Mouse (Mus musculus): Measurements from ENCODE around the gene Rplp2.

Rplp2 gene

GRCm38 (mm10) chr7:141466607-141467148, 19.5 kb downstream of the Rplp2 start:
- DNase-seq (ENCODE audit: extremely low read depth, low read depth): no peak

- DNase-seq (ENCODE audit: extremely low read depth, low read depth): no peak
These were observed 20.3 kb downstream of the Rplp2 start, which contains the start of gene Cd151 for GRCm38 (mm10) chr7:141467230-141468030. Cd151 (plus strand) TSS chr7:141467392.

- no peak for DNase-seq (ENCODE audit: extremely low read depth, low read depth)
These were observed 21.0 kb downstream of the Rplp2 start for GRCm38 (mm10) chr7:141468164-141468521.

- DNase-seq (ENCODE audit: extremely low read depth, low read depth): peak; percentile 90
These were observed 21.5 kb downstream of the Rplp2 start for GRCm38 (mm10) chr7:141468522-141469211.

GRCm38 (mm10) chr7:141469352-141469751, 22.2 kb downstream of the Rplp2 start:
- no peak for DNase-seq (ENCODE audit: extremely low read depth, low read depth)

GRCm38 (mm10) chr7:141469901-141470636, 22.9 kb downstream of the Rplp2 start:
- no peak for DNase-seq (ENCODE audit: extremely low read depth, low read depth)

GRCm38 (mm10) chr7:141470637-141470944, 23.4 kb downstream of the Rplp2 start:
- no peak for DNase-seq (ENCODE audit: extremely low read depth, low read depth)

GRCm38 (mm10) chr7:141471236-141471635, 24.1 kb downstream of the Rplp2 start:
- no peak for DNase-seq (ENCODE audit: extremely low read depth, low read depth)

GRCm38 (mm10) chr7:141472226-141472625, 25.1 kb downstream of the Rplp2 start:
- DNase-seq (ENCODE audit: extremely low read depth, low read depth): no peak

- DNase-seq (ENCODE audit: extremely low read depth, low read depth): no peak
These were observed 25.6 kb downstream of the Rplp2 start for GRCm38 (mm10) chr7:141472763-141473162.

GRCm38 (mm10) chr7:141474160-141474559, 27.0 kb downstream of the Rplp2 start:
- no peak for DNase-seq (ENCODE audit: extremely low read depth, low read depth)

GRCm38 (mm10) chr7:141475011-141475804, 28.0 kb downstream of the Rplp2 start, which contains the start of the genes Polr2l and Tspan4:
Polr2l (minus strand) TSS chr7:141475132.
Tspan4 (plus strand) TSS chr7:141475240.
- DNase-seq (ENCODE audit: extremely low read depth, low read depth): no peak

GRCm38 (mm10) chr7:141475805-141476158, 28.6 kb downstream of the Rplp2 start:
- DNase-seq (ENCODE audit: extremely low read depth, low read depth): no peak

GRCm38 (mm10) chr7:141476226-141476980, 29.2 kb downstream of the Rplp2 start:
- no peak for DNase-seq (ENCODE audit: extremely low read depth, low read depth)

- DNase-seq (ENCODE audit: extremely low read depth, low read depth): no peak
These were observed 29.8 kb downstream of the Rplp2 start for GRCm38 (mm10) chr7:141476981-141477370.

- no peak for DNase-seq (ENCODE audit: extremely low read depth, low read depth)
These were observed 30.6 kb downstream of the Rplp2 start for GRCm38 (mm10) chr7:141477578-141478269.

GRCm38 (mm10) chr7:141478270-141478748, 31.1 kb downstream of the Rplp2 start:
- DNase-seq (ENCODE audit: extremely low read depth, low read depth): no peak

- no peak for DNase-seq (ENCODE audit: extremely low read depth, low read depth)
These were observed 33.8 kb downstream of the Rplp2 start for GRCm38 (mm10) chr7:141480842-141481497.
